Mouse (Mus musculus) CD4-positive, CD25-positive, alpha-beta regulatory T cell, adult 2 months (primary cell): ENCODE data around the gene Cacna2d4.

Source experiments
- DNase-seq: peaks from one replicate; pipeline ENCODE4 v3.0.0-alpha.2; 2012; ENCODE audit warnings: low read depth, low spot score

Cacna2d4 gene

GRCm38 (mm10) chr6:119220297-119220696 lies 16.0 kb upstream of the Cacna2d4 start:
- DNase-seq: peak; percentile 73

GRCm38 (mm10) chr6:119224451-119225195 lies 11.7 kb upstream of the Cacna2d4 start:
- DNase-seq: no peak

- no peak for DNase-seq
These were observed 11.1 kb upstream of the Cacna2d4 start for GRCm38 (mm10) chr6:119225226-119225625.

GRCm38 (mm10) chr6:119225731-119226130 lies 10.6 kb upstream of the Cacna2d4 start:
- DNase-seq: no peak

- DNase-seq: no peak
These were observed 9.3 kb upstream of the Cacna2d4 start for GRCm38 (mm10) chr6:119227001-119227400.

- no peak for DNase-seq
These were observed 7.3 kb upstream of the Cacna2d4 start for GRCm38 (mm10) chr6:119228861-119229603.

- no peak for DNase-seq
These were observed 3.3 kb upstream of the Cacna2d4 start for GRCm38 (mm10) chr6:119233066-119233465.

GRCm38 (mm10) chr6:119235441-119235840 lies 885 bp upstream of the Cacna2d4 start:
- DNase-seq: no peak

- no peak for DNase-seq
These were observed 1.2 kb downstream of the Cacna2d4 start for GRCm38 (mm10) chr6:119237427-119237989.

- DNase-seq: no peak
These were observed 3.1 kb downstream of the Cacna2d4 start for GRCm38 (mm10) chr6:119239341-119240005.

GRCm38 (mm10) chr6:119240256-119240655 lies 3.9 kb downstream of the Cacna2d4 start:
- DNase-seq: no peak

GRCm38 (mm10) chr6:119240871-119241705 lies 4.8 kb downstream of the Cacna2d4 start:
- no peak for DNase-seq

- no peak for DNase-seq
These were observed 9.8 kb downstream of the Cacna2d4 start for GRCm38 (mm10) chr6:119246082-119246481.

- no peak for DNase-seq
These were observed 12.3 kb downstream of the Cacna2d4 start for GRCm38 (mm10) chr6:119248578-119248977.

GRCm38 (mm10) chr6:119249726-119250125 lies 13.4 kb downstream of the Cacna2d4 start:
- DNase-seq: no peak

- DNase-seq: no peak
These were observed 15.4 kb downstream of the Cacna2d4 start for GRCm38 (mm10) chr6:119251704-119252103.

GRCm38 (mm10) chr6:119276713-119277112 lies 40.4 kb downstream of the Cacna2d4 start:
- DNase-seq: no peak

- DNase-seq: no peak
These were observed 44.4 kb downstream of the Cacna2d4 start for GRCm38 (mm10) chr6:119280761-119281160.

GRCm38 (mm10) chr6:119301310-119301709 lies 65.0 kb downstream of the Cacna2d4 start:
- DNase-seq: no peak

- no peak for DNase-seq
These were observed 67.0 kb downstream of the Cacna2d4 start for GRCm38 (mm10) chr6:119303331-119303730.

- no peak for DNase-seq
These were observed 71.6 kb downstream of the Cacna2d4 start for GRCm38 (mm10) chr6:119307867-119308413.
